Mouse (Mus musculus): ENCODE results near the gene Camta1. TPM values are rescaled to one million over a fixed set of nuclear protein-coding genes. Genes with fewer than 3 reads are reported as not detected.

Camta1 gene
- polyA plus RNA-seq, 1 experiment from 2014 or later = 159 TPM

- Histone ChIP-seq H3K4me1 (replicated peaks) (0 out of 2 replicates have a peak, but pooled peaks cover 3% of the 10 kb centered on the region), H3K36me3 (no peaks in the 10 kb centered on the region), H3K27ac (ENCODE audit: poor library complexity, severe bottlenecking) (no peak overlapping the region), H3K4me2 (no peak overlapping the region), H3K9me3 (replicated peaks) (no peaks in the 10 kb centered on the region), H3K4me3 (no peak overlapping the region), H3K27me3 (replicated peaks) (no peaks in the 10 kb centered on the region; the same call in 1 of the 2 replicates), H3K9ac (no peak overlapping the region)
- 72% methylated on average over 10 of the region's 10 CpGs for WGBS
- ATAC-seq (ENCODE audit: insufficient number of reproducible peaks, low FRiP score) = no peak
Observed at GRCm38 (mm10) chr4:151549523-151549922, 312.2 kb downstream of the Camta1 start.

- H3K9ac ChIP-seq = no peak overlapping the region
- no peak overlapping the region for H3K27ac ChIP-seq (ENCODE audit: poor library complexity, severe bottlenecking)
- H3K4me1 ChIP-seq (replicated peaks) = peaks cover 8% of the 10 kb centered on the region
- no peaks in the 10 kb centered on the region; the same call in 1 of the 2 replicates for H3K27me3 ChIP-seq (replicated peaks)
- 80% methylated on average over 3 of the region's 3 CpGs for WGBS
- H3K9me3 ChIP-seq (replicated peaks) = no peaks in the 10 kb centered on the region
- H3K36me3 ChIP-seq = no peaks in the 10 kb centered on the region
- no peak overlapping the region for H3K4me2 ChIP-seq
- H3K4me3 ChIP-seq = no peak overlapping the region
- ATAC-seq (ENCODE audit: insufficient number of reproducible peaks, low FRiP score) = no peak
Observed at GRCm38 (mm10) chr4:151545452-151545851, 316.2 kb downstream of the Camta1 start.

GRCm38 (mm10) chr4:151544191-151544590 lies 317.5 kb downstream of the Camta1 start:
- WGBS = 58% methylated on average over 5 of the region's 5 CpGs
- no peak overlapping the region for H3K4me2 ChIP-seq
- no peak for ATAC-seq (ENCODE audit: insufficient number of reproducible peaks, low FRiP score)
- no peak overlapping the region for H3K27ac ChIP-seq (ENCODE audit: poor library complexity, severe bottlenecking)
- H3K9ac ChIP-seq = no peak overlapping the region
- H3K27me3 ChIP-seq (replicated peaks) = no peaks in the 10 kb centered on the region; the same call in 1 of the 2 replicates
- no peaks in the 10 kb centered on the region for H3K9me3 ChIP-seq (replicated peaks)
- no peak overlapping the region for H3K4me3 ChIP-seq
- no peaks in the 10 kb centered on the region for H3K36me3 ChIP-seq
- peaks cover 16% of the 10 kb centered on the region for H3K4me1 ChIP-seq (replicated peaks)

- Histone ChIP-seq H3K4me2 (no peak overlapping the region), H3K4me3 (no peak overlapping the region), H3K36me3 (no peaks in the 10 kb centered on the region), H3K9me3 (replicated peaks) (no peaks in the 10 kb centered on the region), H3K27me3 (replicated peaks) (no peaks in the 10 kb centered on the region; the same call in 1 of the 2 replicates), H3K27ac (ENCODE audit: poor library complexity, severe bottlenecking) (no peak overlapping the region), H3K4me1 (replicated peaks) (peaks cover 23% of the 10 kb centered on the region), H3K9ac (0 out of 2 replicates have a peak overlapping the region, but pooled peaks have one; percentile 2)
- 38% methylated on average over 6 of the region's 6 CpGs for WGBS
- ATAC-seq (ENCODE audit: insufficient number of reproducible peaks, low FRiP score) = no peak
Observed at GRCm38 (mm10) chr4:151540546-151540945, 321.1 kb downstream of the Camta1 start.

- H3K4me3 ChIP-seq = no peak overlapping the region
- no peaks in the 10 kb centered on the region for H3K36me3 ChIP-seq
- no peaks in the 10 kb centered on the region for H3K9me3 ChIP-seq (replicated peaks)
- H3K27me3 ChIP-seq (replicated peaks) = no peaks in the 10 kb centered on the region
- peaks cover 30% of the 10 kb centered on the region for H3K4me1 ChIP-seq (replicated peaks)
- 0 out of 2 replicates have a peak overlapping the region, but pooled peaks have one; percentile 2 for H3K9ac ChIP-seq
- 56% methylated on average over 5 of the region's 5 CpGs for WGBS
- H3K27ac ChIP-seq (ENCODE audit: poor library complexity, severe bottlenecking) = no peak overlapping the region
- no peak overlapping the region for H3K4me2 ChIP-seq
- ATAC-seq (ENCODE audit: insufficient number of reproducible peaks, low FRiP score) = 0 out of 2 replicates have a peak, but pooled peaks have one; percentile 30
Observed at GRCm38 (mm10) chr4:151539881-151540280, 321.8 kb downstream of the Camta1 start.

GRCm38 (mm10) chr4:151539167-151539525 lies 322.5 kb downstream of the Camta1 start:
- Histone ChIP-seq H3K9me3 (replicated peaks) (no peaks in the 10 kb centered on the region), H3K36me3 (no peaks in the 10 kb centered on the region), H3K4me1 (replicated peaks) (peaks cover 37% of the 10 kb centered on the region), H3K27ac (ENCODE audit: poor library complexity, severe bottlenecking) (no peak overlapping the region), H3K9ac (no peak overlapping the region), H3K4me3 (no peak overlapping the region), H3K4me2 (no peak overlapping the region), H3K27me3 (replicated peaks) (no peaks in the 10 kb centered on the region)
- WGBS = 76% methylated on average over 10 of the region's 10 CpGs
- ATAC-seq (ENCODE audit: insufficient number of reproducible peaks, low FRiP score) = no peak

- no peaks in the 10 kb centered on the region for H3K27me3 ChIP-seq (replicated peaks)
- no peak for ATAC-seq (ENCODE audit: insufficient number of reproducible peaks, low FRiP score)
- H3K4me3 ChIP-seq = no peak overlapping the region
- H3K4me1 ChIP-seq (replicated peaks) = peaks cover 43% of the 10 kb centered on the region
- no peak overlapping the region for H3K27ac ChIP-seq (ENCODE audit: poor library complexity, severe bottlenecking)
- no peak overlapping the region for H3K4me2 ChIP-seq
- H3K36me3 ChIP-seq = no peaks in the 10 kb centered on the region
- H3K9ac ChIP-seq = no peak overlapping the region
- H3K9me3 ChIP-seq (replicated peaks) = no peaks in the 10 kb centered on the region
- WGBS = 73% methylated on average over 18 of the region's 18 CpGs
Observed at GRCm38 (mm10) chr4:151538446-151539166, 323.1 kb downstream of the Camta1 start.

GRCm38 (mm10) chr4:151535916-151536450 lies 325.7 kb downstream of the Camta1 start:
- no peaks in the 10 kb centered on the region for H3K9me3 ChIP-seq (replicated peaks)
- no peaks in the 10 kb centered on the region for H3K27me3 ChIP-seq (replicated peaks)
- H3K4me2 ChIP-seq = no peak overlapping the region
- H3K4me1 ChIP-seq (replicated peaks) = peaks cover 50% of the 10 kb centered on the region
- H3K27ac ChIP-seq (ENCODE audit: poor library complexity, severe bottlenecking) = no peak overlapping the region
- H3K4me3 ChIP-seq = no peak overlapping the region
- 21% methylated on average over 9 of the region's 9 CpGs for WGBS
- no peak overlapping the region for H3K9ac ChIP-seq
- H3K36me3 ChIP-seq = no peaks in the 10 kb centered on the region
- ATAC-seq (ENCODE audit: insufficient number of reproducible peaks, low FRiP score) = no peak

- Histone ChIP-seq H3K27me3 (replicated peaks) (no peaks in the 10 kb centered on the region), H3K36me3 (no peaks in the 10 kb centered on the region), H3K4me2 (peak overlapping the region; percentile 25; the same call in 1 of the 2 replicates), H3K4me1 (replicated peaks) (peaks cover 36% of the 10 kb centered on the region), H3K9ac (no peak overlapping the region), H3K9me3 (replicated peaks) (peaks cover 11% of the 10 kb centered on the region; the same call in 1 of the 2 replicates), H3K4me3 (no peak overlapping the region), H3K27ac (ENCODE audit: poor library complexity, severe bottlenecking) (peak overlapping the region; percentile 25; the same call in 1 of the 2 replicates)
- WGBS = 15% methylated on average over 10 of the region's 10 CpGs
- ATAC-seq (ENCODE audit: insufficient number of reproducible peaks, low FRiP score) = 0 out of 2 replicates have a peak, but pooled peaks have one; percentile 33
Observed at GRCm38 (mm10) chr4:151533451-151533850, 328.2 kb downstream of the Camta1 start.

- H3K27ac ChIP-seq (ENCODE audit: poor library complexity, severe bottlenecking) = no peak overlapping the region
- no peak overlapping the region for H3K4me3 ChIP-seq
- no peaks in the 10 kb centered on the region for H3K27me3 ChIP-seq (replicated peaks)
- no peak for ATAC-seq (ENCODE audit: insufficient number of reproducible peaks, low FRiP score)
- no peak overlapping the region for H3K4me2 ChIP-seq
- H3K9ac ChIP-seq = no peak overlapping the region
- no peaks in the 10 kb centered on the region for H3K36me3 ChIP-seq
- peaks cover 16% of the 10 kb centered on the region; the same call in 1 of the 2 replicates for H3K9me3 ChIP-seq (replicated peaks)
- peaks cover 6% of the 10 kb centered on the region for H3K4me1 ChIP-seq (replicated peaks)
- WGBS = 83% methylated on average over 4 of the region's 4 CpGs
Observed at GRCm38 (mm10) chr4:151528436-151528835, 333.2 kb downstream of the Camta1 start.

- no peaks in the 10 kb centered on the region for H3K36me3 ChIP-seq
- WGBS = 89% methylated on average over 3 of the region's 3 CpGs
- no peak for ATAC-seq (ENCODE audit: insufficient number of reproducible peaks, low FRiP score)
Observed at GRCm38 (mm10) chr4:151527763-151528162, 333.9 kb downstream of the Camta1 start.

More at GRCm38 (mm10) chr4:151527763-151528162, 333.9 kb downstream of the Camta1 start:
- H3K4me1 ChIP-seq (replicated peaks) = no peaks in the 10 kb centered on the region
- H3K9ac ChIP-seq = no peak overlapping the region
- H3K9me3 ChIP-seq (replicated peaks) = peaks cover 22% of the 10 kb centered on the region; the same call in 1 of the 2 replicates
- no peak overlapping the region for H3K4me2 ChIP-seq
- no peak overlapping the region for H3K4me3 ChIP-seq
- H3K27me3 ChIP-seq (replicated peaks) = no peaks in the 10 kb centered on the region
- no peak overlapping the region for H3K27ac ChIP-seq (ENCODE audit: poor library complexity, severe bottlenecking)

Data from heart, embryonic 12.5 days (tissue).